Mouse (Mus musculus) heart, embryonic 15.5 days (tissue): ENCODE measurements around the gene Cldn19. TPM values are rescaled to one million over a fixed set of nuclear protein-coding genes. Genes with fewer than 3 reads are reported as not detected.

Experiments used
- ATAC-seq: fragments of 200-750 bp; cut with Nextera tagmentation; replicated peaks from 2 replicates; pipeline ENCODE4 v1.8.0; 2017; ENCODE audit warnings: low read depth, moderate TSS enrichment; ENCODE audit not compliant: insufficient number of reproducible peaks, insufficient read depth, low FRiP score
- H3K27ac ChIP-seq: fragments of 300-500 bp; sonication (generic); 2 replicates; pipeline ENCODE4 v1.5.1; 2015; ENCODE audit warnings: mild to moderate bottlenecking, inconsistent platforms
- H3K27me3 ChIP-seq: fragments of 300-500 bp; sonication (generic); 2 replicates; pipeline ENCODE4 v1.6.1; 2015; ENCODE audit warnings: inconsistent platforms
- H3K36me3 ChIP-seq: fragments of 300-500 bp; sonication (generic); 2 replicates; pipeline ENCODE4 v1.6.1; 2015; ENCODE audit warnings: mild to moderate bottlenecking, inconsistent platforms
- H3K4me1 ChIP-seq: fragments of 300-500 bp; sonication (generic); replicated peaks from 2 replicates; pipeline ENCODE4 v1.6.1; 2015; ENCODE audit warnings: inconsistent platforms
- H3K4me2 ChIP-seq: fragments of 300-500 bp; sonication (generic); 2 replicates; pipeline ENCODE4 v1.6.1; 2015; ENCODE audit warnings: inconsistent platforms, mild to moderate bottlenecking, moderate library complexity
- H3K4me3 ChIP-seq: fragments of 300-500 bp; sonication (generic); 2 replicates; pipeline ENCODE4 v1.5.1; 2015; ENCODE audit warnings: mild to moderate bottlenecking, inconsistent platforms
- H3K9ac ChIP-seq: fragments of 300-500 bp; sonication (generic); 2 replicates; pipeline ENCODE4 v1.6.1; 2015; ENCODE audit warnings: mild to moderate bottlenecking, inconsistent platforms
- H3K9me3 ChIP-seq: fragments of 300-500 bp; sonication (generic); replicated peaks from 2 replicates; pipeline ENCODE4 v1.6.1; 2016; ENCODE audit warnings: inconsistent platforms
- WGBS: fragments of 180-500 bp; shearing (Covaris S2); methylation state at CpG from one replicate; pipeline ENCODE4 v1.1.7; 2015; ENCODE audit warnings: mixed read lengths; 5-methylcytosine and 5-hydroxymethylcytosine counted together
- polyA plus RNA-seq: library from polyadenylated mRNA; unstranded; fragments of >200 nt; fragmentation: Nextera tagmentation; extraction: Ambion mirVana; gene quantifications from 2 replicates; pipeline ENCODE4 v1.2.1, GENCODE M21; 2015

The Cldn19 gene
- polyA plus RNA-seq, 1 experiment from 2014 or later: not detected

DNA sequence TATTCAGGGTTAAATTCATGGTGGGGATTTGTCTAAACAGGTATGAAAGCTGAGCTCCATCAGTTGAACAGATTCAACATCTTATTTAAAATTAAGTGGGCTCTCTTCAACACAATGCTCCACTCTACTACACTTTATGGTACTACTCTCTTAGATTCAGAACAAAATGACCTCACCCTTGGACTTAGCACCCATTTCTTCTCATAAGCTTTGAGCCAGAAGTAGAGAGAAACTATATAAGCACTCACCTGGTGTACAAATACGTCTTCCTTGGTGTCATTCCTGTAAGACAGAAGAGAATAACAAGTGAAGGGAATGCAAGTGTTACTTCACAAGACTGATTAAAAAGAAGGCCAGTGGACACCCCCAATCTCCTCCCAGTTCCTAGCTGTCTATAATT lies 29.6 kb downstream of the Cldn19 start:
- Histone ChIP-seq H3K36me3 (peaks cover 53% of the 10 kb centered on the region), H3K27me3 (no peaks in the 10 kb centered on the region), H3K4me3 (no peak overlapping the region), H3K4me2 (no peak overlapping the region), H3K9ac (no peak overlapping the region), H3K27ac (no peak overlapping the region), H3K4me1 (peaks cover 18% of the 10 kb centered on the region), H3K9me3 (no peaks in the 10 kb centered on the region)
- no peak for ATAC-seq
- 81% methylated on average over 1 of the region's 1 CpGs for WGBS

DNA sequence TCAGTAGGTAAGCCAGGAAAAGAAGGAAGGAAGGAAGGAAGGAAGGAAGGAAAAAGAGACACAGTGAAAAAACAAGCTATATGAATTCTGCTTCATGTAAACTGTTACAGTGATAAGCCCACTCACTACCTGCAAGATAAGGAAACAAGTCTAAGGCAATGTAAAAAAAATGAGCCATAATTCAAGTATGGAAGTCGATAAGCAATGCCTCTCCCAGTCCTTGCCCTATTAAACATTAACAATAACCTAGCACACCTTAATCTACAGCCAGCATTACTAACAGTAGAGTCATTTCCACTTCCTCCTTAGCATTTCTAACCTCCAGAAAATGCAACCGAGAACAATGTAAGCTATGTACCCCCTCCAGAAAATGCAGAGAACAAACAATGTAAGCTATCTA lies 30.1 kb downstream of the Cldn19 start:
- Histone ChIP-seq H3K27ac (no peak overlapping the region), H3K36me3 (peaks cover 50% of the 10 kb centered on the region), H3K9me3 (no peaks in the 10 kb centered on the region), H3K4me1 (peaks cover 20% of the 10 kb centered on the region), H3K27me3 (no peaks in the 10 kb centered on the region), H3K9ac (no peak overlapping the region), H3K4me2 (no peak overlapping the region), H3K4me3 (no peak overlapping the region)
- no peak for ATAC-seq
- WGBS: 66% methylated on average over 2 of the region's 2 CpGs

DNA sequence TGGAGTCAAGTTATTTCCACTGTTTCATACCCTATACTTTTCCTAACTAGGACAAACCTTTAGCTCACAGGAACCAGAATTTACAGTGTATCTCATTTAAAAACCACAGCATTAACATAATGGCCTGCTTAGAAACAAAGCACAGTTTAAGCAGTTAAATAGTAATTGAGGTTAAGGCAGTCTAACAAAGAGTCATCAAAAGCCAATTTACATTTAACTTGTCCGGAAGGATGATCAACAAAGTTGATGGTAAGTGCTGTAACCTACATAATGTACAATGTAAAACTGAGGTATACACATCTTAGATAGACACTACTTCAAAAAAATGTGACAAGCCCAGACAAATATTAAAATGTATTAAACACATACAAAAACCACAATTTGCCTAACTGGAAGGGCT lies 36.7 kb downstream of the Cldn19 start:
- Histone ChIP-seq H3K27me3 (no peaks in the 10 kb centered on the region), H3K4me2 (peak overlapping the region; percentile 65), H3K36me3 (peaks cover 7% of the 10 kb centered on the region; the same call in 1 of the 2 replicates), H3K4me1 (peaks cover 42% of the 10 kb centered on the region), H3K9me3 (no peaks in the 10 kb centered on the region), H3K27ac (no peak overlapping the region; the same call in 1 of the 2 replicates), H3K9ac (0 out of 2 replicates have a peak overlapping the region, but pooled peaks have one; percentile 79), H3K4me3 (peak overlapping the region; percentile 78)
- WGBS: 83% methylated on average over 1 of the region's 1 CpGs
- ATAC-seq: no peak

DNA sequence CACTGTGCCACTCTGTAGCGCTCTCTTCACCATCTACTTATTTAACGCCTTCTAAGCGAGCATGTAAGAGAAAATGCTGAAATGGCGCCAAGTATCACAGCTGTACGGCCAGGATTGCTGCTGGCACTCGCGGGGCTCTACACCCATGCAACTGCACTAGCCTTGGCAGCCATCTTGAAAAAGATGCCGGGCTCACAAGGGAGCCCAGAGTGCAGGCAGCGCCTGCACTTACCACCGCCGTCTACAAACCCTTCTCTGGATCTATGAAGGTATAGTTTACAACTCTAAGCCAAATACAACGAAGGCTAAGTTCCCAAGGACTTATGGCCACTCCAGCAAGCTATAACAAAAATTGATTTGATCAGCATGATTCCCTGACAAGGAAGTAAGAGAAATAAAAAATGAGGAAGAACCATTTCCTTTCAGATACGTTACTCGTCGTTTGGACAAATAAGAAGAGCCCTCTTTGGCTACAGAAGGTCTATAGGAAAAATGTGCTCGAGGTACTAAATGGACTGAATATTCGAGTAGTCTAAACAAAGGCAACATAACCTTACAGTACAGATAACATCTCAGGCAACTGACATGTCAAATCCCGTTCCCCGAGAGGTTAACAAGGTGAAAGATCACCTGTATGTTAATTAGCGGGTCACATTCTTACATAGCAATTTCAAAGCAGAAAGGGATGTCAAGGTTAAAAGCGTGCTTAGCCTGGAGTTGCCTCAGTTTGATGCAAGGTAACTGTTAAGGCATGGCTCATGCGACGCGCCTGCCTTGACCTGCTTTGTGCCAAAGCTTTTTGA lies 37.8 kb downstream of the Cldn19 start:
- Histone ChIP-seq H3K9ac (peak overlapping the region; percentile 79), H3K27ac (peak overlapping the region; percentile 79), H3K4me3 (peak overlapping the region; percentile 78), H3K4me2 (peak overlapping the region; percentile 65), H3K4me1 (peaks cover 33% of the 10 kb centered on the region), H3K27me3 (no peaks in the 10 kb centered on the region), H3K36me3 (peaks cover 7% of the 10 kb centered on the region; the same call in 1 of the 2 replicates), H3K9me3 (no peaks in the 10 kb centered on the region)
- no peak; the same call in 1 of the 2 replicates for ATAC-seq
- WGBS: under 1% methylated on average over 24 of the region's 24 CpGs

DNA sequence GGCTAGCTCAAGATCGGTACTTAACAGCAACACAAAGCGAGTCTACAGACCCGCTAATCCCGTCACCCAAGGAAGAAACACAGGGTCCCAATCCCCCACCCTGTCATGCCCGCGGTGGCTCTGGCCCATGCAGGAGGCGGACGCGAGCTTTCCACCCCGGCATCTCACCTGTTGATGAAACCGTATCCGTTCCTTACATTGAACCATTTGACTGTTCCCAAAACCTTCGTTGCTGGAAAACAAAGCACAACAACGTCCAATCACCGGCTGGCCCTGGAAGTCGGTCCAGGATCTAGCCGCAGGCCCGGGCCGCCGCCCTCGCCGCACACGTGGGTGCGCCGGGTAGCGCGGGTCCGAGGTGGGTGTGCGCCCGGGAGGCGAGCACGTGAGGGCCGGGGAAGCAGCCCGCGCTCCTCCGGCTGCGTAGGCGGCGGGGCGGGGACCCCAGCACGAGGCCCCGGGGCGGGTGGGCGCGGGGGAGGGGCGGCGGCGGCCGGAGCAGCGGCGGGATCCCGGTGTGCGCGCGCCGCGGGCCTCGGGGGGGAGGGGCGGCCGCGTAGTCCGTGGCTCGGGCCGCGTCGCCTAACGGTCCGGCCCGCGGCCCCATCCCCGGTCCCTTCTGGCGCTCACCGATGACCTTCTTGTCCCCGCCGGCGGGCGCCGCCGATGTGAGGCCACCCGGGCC lies 38.5 kb downstream of the Cldn19 start:
- Histone ChIP-seq H3K36me3 (peaks cover 6% of the 10 kb centered on the region; the same call in 1 of the 2 replicates), H3K4me3 (peak overlapping the region; percentile 78), H3K4me1 (peaks cover 30% of the 10 kb centered on the region), H3K27ac (peak overlapping the region; percentile 79), H3K9ac (peak overlapping the region; percentile 79), H3K27me3 (no peaks in the 10 kb centered on the region), H3K4me2 (peak overlapping the region; percentile 65), H3K9me3 (no peaks in the 10 kb centered on the region)
- under 1% methylated on average over 56 of the region's 80 CpGs for WGBS
- ATAC-seq: peak; percentile 25

DNA sequence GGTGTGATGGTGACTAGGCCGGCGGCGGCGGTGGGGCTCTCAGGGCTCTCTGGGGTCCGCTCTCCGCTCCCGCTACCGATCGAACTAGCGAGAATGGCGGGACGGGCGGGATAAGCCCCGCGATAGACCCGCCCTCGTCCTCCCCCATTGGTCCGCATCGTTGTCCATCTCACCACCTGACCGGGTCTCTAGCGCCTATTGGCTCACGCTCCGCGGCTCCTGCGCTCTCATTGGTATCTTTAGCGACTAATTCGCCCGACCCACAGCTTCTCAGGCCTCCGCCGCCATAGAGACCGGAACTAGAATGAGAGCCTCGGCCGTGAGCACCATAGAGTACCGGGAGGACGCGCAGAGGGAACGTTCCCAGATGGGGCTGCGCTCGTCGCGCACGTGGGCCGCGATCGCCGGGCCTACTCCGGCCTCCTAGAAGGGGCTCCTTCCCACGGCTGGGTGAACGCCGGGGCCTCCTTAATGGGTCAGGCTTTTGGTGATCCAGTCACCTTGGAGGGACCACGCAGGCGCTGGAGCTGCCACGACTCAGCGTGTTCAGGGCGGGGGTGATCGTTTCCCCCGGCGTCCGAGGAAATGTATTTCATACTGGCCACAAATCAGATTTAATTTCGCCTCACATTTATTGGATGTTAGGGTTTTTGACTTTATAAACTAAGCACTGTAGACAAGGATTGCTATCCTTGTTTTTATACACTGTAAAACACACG lies 39.4 kb downstream of the Cldn19 start, which contains the start of gene Ybx1:
Ybx1 (minus strand) TSS at position 190 of the 719 bp plus-strand sequence.
- peaks cover 26% of the 10 kb centered on the region for H3K4me1 ChIP-seq
- no peaks in the 10 kb centered on the region for H3K27me3 ChIP-seq
- H3K36me3 ChIP-seq: 0 out of 2 replicates have a peak, but pooled peaks cover 3% of the 10 kb centered on the region
- H3K9me3 ChIP-seq: no peaks in the 10 kb centered on the region
- H3K9ac ChIP-seq: peak within 1 kb of the TSS; percentile 79
- H3K4me3 ChIP-seq: peak within 1 kb of the TSS; percentile 78
- peak within 1 kb of the TSS; percentile 74 for H3K4me2 ChIP-seq
- under 1% methylated on average over 61 of the region's 61 CpGs for WGBS
- peak within 1 kb of the TSS; percentile 94 for H3K27ac ChIP-seq
- peak; percentile 99 for ATAC-seq

DNA sequence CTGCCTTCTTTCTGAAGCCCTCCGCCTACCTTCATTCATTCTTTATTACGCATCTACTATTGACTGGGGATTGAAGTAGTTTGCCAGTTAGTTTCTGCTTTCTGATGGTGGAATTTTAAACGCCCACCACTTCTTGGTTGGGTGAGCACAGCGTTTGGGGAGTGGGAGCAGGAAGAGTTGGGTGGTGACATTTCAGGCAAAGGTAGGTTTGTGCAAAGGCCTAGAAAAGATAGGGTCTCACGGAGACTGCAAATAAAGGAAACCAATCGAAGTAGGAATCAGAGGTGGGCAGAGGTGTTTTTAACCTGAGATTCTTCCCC lies 39.9 kb downstream of the Cldn19 start:
- no peak for ATAC-seq
- Histone ChIP-seq H3K9ac (peak overlapping the region; percentile 77), H3K9me3 (no peaks in the 10 kb centered on the region), H3K4me2 (peak overlapping the region; percentile 74), H3K27ac (peak overlapping the region; percentile 94), H3K27me3 (no peaks in the 10 kb centered on the region), H3K4me1 (peaks cover 26% of the 10 kb centered on the region), H3K36me3 (0 out of 2 replicates have a peak, but pooled peaks cover 3% of the 10 kb centered on the region), H3K4me3 (peak overlapping the region; percentile 78)
- 9% methylated on average over 6 of the region's 6 CpGs for WGBS

DNA sequence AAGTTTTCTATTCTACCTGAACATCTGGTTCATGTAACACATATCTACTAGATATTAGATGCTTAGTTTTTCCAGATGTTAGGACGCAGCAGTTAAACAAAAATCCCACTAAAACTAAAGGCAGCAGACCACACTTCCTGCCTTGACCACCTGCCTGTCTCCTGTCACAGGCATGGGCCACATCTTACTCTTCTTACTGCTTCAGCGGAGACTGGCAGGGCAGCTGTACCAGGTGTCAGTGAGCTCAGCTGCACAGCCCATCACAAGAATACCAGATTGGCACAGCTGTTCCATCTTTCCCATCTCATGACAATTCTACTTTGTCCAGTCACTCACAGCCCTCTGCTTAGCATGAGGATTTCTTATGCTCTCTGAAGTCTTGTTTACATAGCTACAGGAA lies 42.1 kb downstream of the Cldn19 start:
- no peak overlapping the region for H3K4me3 ChIP-seq
- no peaks in the 10 kb centered on the region for H3K27me3 ChIP-seq
- no peak overlapping the region for H3K9ac ChIP-seq
- no peaks in the 10 kb centered on the region for H3K36me3 ChIP-seq
- peaks cover 11% of the 10 kb centered on the region for H3K4me1 ChIP-seq
- ATAC-seq: no peak
- no peaks in the 10 kb centered on the region for H3K9me3 ChIP-seq
- H3K4me2 ChIP-seq: no peak overlapping the region
- no peak overlapping the region for H3K27ac ChIP-seq
- 59% methylated on average over 2 of the region's 2 CpGs for WGBS

DNA sequence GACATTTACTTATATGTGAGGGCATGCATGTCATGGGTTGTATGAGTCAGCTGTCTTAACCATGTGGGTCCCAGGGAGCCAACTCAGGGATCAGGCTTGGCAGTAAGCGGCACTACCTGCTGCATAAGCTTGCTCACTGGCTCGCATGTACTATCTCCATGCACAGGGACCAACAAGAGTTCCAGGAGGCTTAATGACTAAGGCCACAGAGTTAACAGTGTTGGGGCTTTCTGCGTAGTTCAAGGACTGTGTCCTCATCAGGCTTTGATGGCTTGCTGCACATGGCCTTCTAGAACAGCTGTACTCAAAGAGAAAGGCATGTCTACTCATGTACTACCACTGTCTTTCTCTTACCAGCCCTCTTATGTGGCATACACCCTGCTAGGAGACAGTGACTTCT lies 45.5 kb downstream of the Cldn19 start:
- Histone ChIP-seq H3K27me3 (no peaks in the 10 kb centered on the region), H3K27ac (no peak overlapping the region), H3K9me3 (no peaks in the 10 kb centered on the region), H3K4me3 (no peak overlapping the region), H3K9ac (no peak overlapping the region), H3K4me2 (no peak overlapping the region), H3K4me1 (no peaks in the 10 kb centered on the region; the same call in 1 of the 2 replicates), H3K36me3 (no peaks in the 10 kb centered on the region)
- WGBS: 90% methylated on average over 3 of the region's 3 CpGs
- no peak for ATAC-seq

DNA sequence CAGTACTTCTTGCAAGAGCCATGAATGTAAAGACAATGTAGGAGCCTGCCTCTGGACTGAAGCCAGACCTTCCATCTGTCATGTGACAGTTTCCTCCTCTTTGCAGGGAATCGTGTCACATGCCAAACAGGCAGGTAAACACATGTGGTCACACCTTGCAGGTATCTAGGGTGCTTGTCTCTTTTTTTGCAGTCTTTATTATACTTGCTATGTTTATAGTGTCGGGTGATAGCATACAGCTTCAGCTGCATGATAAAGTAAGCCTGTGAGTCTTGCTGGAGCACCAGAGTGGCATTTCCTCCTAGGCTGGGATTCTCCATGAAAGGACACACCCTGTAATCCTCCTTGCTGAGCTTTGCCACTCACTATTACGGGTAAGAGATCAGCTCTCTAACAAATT lies 46.6 kb downstream of the Cldn19 start:
- Histone ChIP-seq H3K27ac (no peak overlapping the region), H3K4me1 (no peaks in the 10 kb centered on the region), H3K27me3 (no peaks in the 10 kb centered on the region), H3K4me3 (no peak overlapping the region), H3K9me3 (no peaks in the 10 kb centered on the region), H3K9ac (no peak overlapping the region), H3K36me3 (no peaks in the 10 kb centered on the region), H3K4me2 (no peak overlapping the region)
- no peak for ATAC-seq
- 75% methylated on average over 3 of the region's 3 CpGs for WGBS

DNA sequence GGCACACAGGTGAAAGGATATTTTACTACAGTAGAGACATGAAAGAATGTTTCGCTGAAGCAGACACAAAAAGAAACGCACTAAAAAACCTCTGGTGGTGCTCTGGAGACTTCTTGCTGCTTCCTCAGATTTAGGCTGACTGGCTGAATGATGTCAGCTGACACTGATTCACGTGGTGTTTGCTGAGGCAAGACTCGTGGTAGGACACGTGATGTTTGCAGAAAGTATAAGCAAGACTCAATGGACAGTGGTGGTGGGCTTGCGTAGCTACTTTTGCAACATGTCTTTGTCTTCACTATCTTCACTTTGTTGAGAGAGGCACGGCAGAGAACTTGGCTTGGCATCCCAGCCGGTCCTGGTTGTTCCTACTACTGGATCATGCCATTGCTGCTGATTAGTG lies 48.1 kb downstream of the Cldn19 start:
- Histone ChIP-seq H3K9me3 (no peaks in the 10 kb centered on the region), H3K27me3 (no peaks in the 10 kb centered on the region), H3K27ac (no peak overlapping the region), H3K4me3 (no peak overlapping the region), H3K36me3 (0 out of 2 replicates have a peak, but pooled peaks cover 6% of the 10 kb centered on the region), H3K4me1 (no peaks in the 10 kb centered on the region), H3K4me2 (no peak overlapping the region), H3K9ac (no peak overlapping the region)
- ATAC-seq: no peak
- 91% methylated on average over 8 of the region's 8 CpGs for WGBS
